Mouse (Mus musculus): ENCODE results near the gene Hoxa1. TPM values are rescaled to one million over a fixed set of nuclear protein-coding genes. Genes with fewer than 3 reads are reported as not detected.

Hoxa1 gene
- polyA plus RNA-seq (2015; fragmentation: Nextera tagmentation; extraction: Ambion mirVana): 0.11 and 0.60 TPM in 2 replicates

DNA sequence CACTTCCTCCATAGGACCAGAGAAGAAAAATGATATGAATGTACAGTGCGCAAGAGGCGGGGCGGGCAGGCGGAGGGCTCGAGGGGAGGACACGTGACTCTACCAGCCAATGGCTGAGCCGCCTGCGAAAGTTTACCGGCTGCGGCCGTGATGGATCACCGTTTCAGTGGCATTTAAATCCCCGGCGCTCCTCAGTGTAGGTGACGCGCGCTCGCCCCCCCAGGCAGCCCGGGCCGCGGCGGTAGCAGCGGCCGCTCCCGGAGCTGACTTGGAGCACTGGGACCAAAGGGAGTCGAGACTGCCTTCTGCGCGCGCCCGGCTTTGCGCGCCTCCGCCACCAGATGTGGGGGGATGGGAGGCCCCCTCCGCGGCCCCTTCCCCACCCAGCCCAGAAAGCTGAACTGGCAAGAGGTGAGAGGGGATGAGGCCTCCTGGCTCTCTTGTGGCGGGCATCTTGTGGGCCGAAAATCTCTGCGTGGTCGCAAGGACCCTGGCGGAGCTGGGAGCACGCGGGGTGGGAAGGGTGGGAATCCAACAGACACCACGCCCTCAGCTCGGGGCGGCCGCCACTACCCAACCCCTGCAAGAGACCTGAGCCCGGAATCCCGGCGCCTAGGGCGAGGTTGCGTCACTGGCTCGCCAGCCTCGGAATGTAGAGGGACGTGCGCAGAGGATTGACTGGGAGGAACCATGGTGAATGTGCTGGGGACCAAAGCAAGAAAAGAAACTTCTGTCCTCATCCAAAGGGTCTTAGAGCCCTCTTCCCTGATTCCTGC is at the start of gene Hoxa1:
Gene Hoxa1 (minus strand): TSS at position 42 of the 776 bp plus-strand sequence.

DNA sequence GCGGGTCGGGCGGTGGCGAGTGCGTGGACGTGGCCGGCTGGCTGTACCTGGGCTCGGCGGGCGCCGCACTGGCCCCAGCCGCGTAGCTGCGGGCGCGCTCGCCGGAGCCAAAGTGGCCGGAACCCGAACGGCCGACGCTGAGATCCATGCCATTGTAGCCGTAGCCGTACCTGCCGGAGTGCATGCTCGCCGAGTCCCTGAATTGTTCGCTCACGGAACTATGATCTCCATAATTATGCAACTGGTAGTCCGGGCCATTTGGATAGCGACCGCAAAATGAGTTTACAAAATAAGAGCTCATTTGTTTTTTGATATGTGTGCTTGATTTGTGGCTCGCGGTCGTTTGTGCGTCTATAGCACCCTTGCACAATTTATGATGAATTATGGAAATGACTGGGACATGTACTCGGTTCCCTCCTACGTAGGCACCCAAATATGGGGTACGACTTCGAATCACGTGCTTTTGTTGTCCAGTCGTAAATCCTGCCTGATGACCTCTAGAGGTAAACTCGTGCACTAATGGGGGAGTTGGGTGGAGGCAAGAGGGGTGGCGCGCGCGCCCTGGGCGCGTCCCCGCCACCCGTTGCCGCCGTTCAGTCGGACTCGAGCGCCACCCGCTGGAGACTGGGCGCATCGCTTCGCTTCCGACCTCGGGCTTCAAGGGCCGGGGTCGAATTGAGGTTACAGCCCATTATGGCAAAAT is 46.1 kb upstream of the Hoxa1 start, which contains the start of gene Hoxa5:
Gene Hoxa5 (minus strand): TSS at position 538 of the 703 bp plus-strand sequence.

DNA sequence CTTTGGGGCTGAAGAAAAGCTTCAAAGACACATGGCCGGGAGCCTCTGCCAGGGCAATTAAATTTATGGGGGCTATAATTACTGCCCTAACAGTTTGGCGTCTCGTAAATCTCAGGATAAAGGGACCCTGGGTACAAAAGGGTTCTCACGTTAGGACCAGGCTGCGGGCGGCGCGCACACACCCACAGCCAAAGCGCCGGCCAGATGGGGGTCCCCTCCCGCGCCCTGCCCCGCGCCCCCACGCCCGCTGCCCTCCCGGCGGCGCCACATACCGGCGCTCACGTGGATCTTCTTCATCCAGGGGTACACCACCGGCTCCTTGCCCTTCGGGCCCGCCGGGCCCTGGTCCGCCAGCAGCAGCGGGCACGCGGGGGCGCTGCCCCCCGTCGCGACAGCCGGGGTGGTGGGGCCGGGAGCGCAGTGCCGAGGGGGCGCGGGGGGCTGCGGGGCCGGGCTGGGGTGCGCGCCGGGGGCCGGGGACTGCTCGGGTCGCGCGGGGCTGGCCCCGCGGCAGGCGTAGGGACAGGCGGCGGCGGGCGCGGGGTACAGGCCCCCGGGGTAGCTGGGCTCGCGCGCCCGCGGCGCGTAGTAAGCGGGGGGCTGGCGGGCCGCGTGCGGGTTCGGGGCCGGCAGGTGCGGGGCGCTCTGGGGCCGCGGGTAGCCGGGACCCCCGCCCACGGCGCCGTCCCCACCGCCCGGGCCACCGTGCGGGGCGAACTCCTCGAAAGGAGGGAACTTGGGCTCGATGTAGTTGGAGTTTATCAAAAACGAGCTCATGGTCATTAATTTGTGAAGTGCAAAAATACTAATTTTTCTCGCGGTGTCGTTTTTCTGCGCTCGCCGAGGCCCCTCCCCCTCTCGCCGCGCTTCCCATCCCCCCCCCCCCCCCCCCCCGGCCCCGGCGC is 33.0 kb upstream of the Hoxa1 start, which contains the start of gene Hoxa4:
Gene Hoxa4 (minus strand): TSS at position 848 of the 905 bp plus-strand sequence.

DNA sequence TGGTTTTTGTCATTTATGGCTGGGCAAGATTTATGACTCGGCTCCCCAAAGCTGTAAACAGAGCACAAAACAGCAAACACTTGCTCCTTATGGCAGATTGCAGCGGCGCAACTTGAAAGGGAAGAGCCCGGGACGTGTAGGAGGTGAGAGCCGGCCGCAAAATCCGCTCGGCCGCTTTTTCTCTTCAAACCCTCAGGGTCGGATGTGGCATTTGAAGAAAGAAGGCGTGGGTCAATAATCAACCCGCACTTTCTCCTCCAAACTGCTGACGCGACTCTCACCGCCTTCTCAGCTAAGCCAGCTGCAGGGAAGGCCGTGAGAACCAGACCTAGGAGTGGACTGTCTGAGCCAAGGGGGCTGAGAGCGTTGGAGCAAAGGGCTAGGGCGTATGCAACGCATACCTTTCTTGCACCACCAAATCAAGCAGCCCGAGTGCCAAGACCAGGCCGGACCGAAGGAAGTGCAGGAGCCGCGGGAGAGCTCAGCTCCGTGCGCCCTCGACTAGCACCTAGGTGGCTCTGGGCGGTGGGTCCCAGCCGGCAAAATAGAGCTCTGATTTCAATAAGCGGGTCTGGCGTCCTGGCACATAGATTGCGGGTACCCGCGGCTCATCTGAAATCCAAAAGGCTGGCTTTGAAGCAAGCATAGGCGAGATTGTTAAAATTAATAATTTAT is 19.1 kb upstream of the Hoxa1 start, which contains the start of gene 5730596B20Rik:
Gene 5730596B20Rik (plus strand): TSS at position 438 of the 675 bp plus-strand sequence.

DNA sequence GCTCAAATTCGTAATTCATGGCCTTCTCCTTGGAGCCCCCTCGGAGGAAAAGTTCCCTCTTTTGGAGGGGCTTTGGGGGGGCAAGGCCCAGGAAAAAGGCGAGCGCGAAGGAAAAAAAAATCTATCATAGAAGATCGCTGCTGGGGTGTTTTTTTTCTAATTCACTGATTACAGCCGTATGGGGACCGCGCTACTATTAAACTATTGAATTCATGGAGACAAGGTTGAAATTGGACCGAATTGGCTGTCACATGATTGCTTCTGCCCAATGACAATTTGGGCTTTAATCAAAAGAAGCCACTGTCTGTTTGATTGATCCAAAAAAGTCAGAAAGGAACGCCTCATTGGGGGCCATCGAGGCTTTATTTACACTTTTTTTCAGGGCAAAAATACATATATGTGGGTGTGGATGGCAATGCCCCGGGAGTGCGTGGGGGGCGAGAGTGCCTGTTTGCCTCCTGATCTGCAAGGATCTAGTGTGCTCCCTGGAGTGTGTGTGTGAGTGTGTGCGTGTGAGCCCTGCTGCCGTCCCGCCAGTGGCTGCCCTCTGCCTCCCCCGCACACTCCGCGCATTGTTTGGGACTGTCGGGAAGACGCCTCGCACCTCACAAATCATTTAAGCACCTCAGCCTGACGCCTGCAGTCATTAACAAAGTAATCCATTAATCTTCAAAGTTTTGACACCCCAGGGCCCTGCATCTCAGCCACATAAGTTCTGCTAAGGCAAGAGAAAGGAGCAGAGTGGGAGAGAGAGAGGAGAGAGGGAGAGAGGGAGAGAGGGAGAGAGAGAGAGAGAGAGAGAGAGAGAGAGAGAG is 6.7 kb upstream of the Hoxa1 start, which contains the start of gene Hoxa2:
Gene Hoxa2 (minus strand): TSS at position 206 of the 815 bp plus-strand sequence.

Other genes starting within 250 kb of the Hoxa1 start
- 18.7 and 25.6 TPM in 2 replicates for gene Skap2, start 145.8 kb downstream of the Hoxa1 start, polyA plus RNA-seq (2015; fragmentation: Nextera tagmentation; extraction: Ambion mirVana)
- 0.30 and 0.31 TPM in 2 replicates for gene Hoxa2, start 6.5 kb upstream of the Hoxa1 start, polyA plus RNA-seq (2015; fragmentation: Nextera tagmentation; extraction: Ambion mirVana)
- gene 5730596B20Rik, start 19.2 kb upstream of the Hoxa1 start, polyA plus RNA-seq (2015; fragmentation: Nextera tagmentation; extraction: Ambion mirVana): 0.08 and 0.13 TPM in 2 replicates
- 0.10 and 0.16 TPM in 2 replicates for gene Hoxa4, start 33.4 kb upstream of the Hoxa1 start, polyA plus RNA-seq (2015; fragmentation: Nextera tagmentation; extraction: Ambion mirVana)
- 0.40 and 0.49 TPM in 2 replicates for gene Hoxa5, start 46.3 kb upstream of the Hoxa1 start, polyA plus RNA-seq (2015; fragmentation: Nextera tagmentation; extraction: Ambion mirVana)
- 0.62 TPM in 1 of 2 replicates, not detected in the other for gene Hoxa6, start 50.4 kb upstream of the Hoxa1 start, polyA plus RNA-seq (2015; fragmentation: Nextera tagmentation; extraction: Ambion mirVana)
- 0.46 and 0.83 TPM in 2 replicates for gene Hoxa3, start 55.0 kb upstream of the Hoxa1 start, polyA plus RNA-seq (2015; fragmentation: Nextera tagmentation; extraction: Ambion mirVana)
- gene Gm28308, start 55.0 kb upstream of the Hoxa1 start, polyA plus RNA-seq (2015; fragmentation: Nextera tagmentation; extraction: Ambion mirVana): not detected in 2 replicates
- gene Hoxa7, start 63.5 kb upstream of the Hoxa1 start, polyA plus RNA-seq (2015; fragmentation: Nextera tagmentation; extraction: Ambion mirVana): 9.8 and 10.9 TPM in 2 replicates
- gene Hoxa9, start 72.8 kb upstream of the Hoxa1 start, polyA plus RNA-seq (2015; fragmentation: Nextera tagmentation; extraction: Ambion mirVana): 15.0 and 17.9 TPM in 2 replicates
- 79.0 and 103 TPM in 2 replicates for gene Hoxa10, start 82.5 kb upstream of the Hoxa1 start, polyA plus RNA-seq (2015; fragmentation: Nextera tagmentation; extraction: Ambion mirVana)
- 17.8 and 21.0 TPM in 2 replicates for gene Hoxa11, start 87.5 kb upstream of the Hoxa1 start, polyA plus RNA-seq (2015; fragmentation: Nextera tagmentation; extraction: Ambion mirVana)
- 10.5 and 11.7 TPM in 2 replicates for gene Hoxa13, start 102.6 kb upstream of the Hoxa1 start, polyA plus RNA-seq (2015; fragmentation: Nextera tagmentation; extraction: Ambion mirVana)
- 1.5 and 2.1 TPM in 2 replicates for gene Evx1, start 155.2 kb upstream of the Hoxa1 start, polyA plus RNA-seq (2015; fragmentation: Nextera tagmentation; extraction: Ambion mirVana)